Mouse (Mus musculus) frontal cortex, postnatal 36 days (tissue): ENCODE results near the gene Exoc6.

Experiments
- DNase-seq, 2 experiments: peaks; one replicate each; pipeline ENCODE4 v3.0.0; 2022; ENCODE audit warnings: low spot score in 2 of 2

Gene Exoc6

GRCm38 (mm10) chr19:37726585-37726984 lies 176.4 kb downstream of the Exoc6 start:
- DNase-seq = no peak

DNA sequence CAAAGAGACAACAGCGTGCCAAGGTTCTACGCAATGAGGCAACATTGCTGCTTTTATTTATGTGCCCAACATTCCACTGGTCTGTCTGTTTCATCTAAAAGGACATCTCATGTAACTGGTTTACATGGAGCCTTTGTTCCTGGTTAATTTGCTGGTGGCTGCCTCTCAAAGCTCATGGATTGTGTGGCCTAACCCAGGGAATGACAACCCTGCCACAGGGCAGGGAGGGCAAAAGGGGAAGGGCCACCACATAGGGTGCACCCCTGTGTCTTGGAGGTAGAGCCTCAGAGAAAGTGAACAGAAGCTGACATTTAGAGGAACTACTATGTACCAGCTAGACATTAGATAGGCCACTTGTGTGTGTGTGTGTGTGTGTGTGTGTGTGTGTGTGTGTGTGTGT lies 177.1 kb downstream of the Exoc6 start:
- no peak for DNase-seq
